Mouse (Mus musculus): ENCODE measurements around the gene Podxl2.

DNA sequence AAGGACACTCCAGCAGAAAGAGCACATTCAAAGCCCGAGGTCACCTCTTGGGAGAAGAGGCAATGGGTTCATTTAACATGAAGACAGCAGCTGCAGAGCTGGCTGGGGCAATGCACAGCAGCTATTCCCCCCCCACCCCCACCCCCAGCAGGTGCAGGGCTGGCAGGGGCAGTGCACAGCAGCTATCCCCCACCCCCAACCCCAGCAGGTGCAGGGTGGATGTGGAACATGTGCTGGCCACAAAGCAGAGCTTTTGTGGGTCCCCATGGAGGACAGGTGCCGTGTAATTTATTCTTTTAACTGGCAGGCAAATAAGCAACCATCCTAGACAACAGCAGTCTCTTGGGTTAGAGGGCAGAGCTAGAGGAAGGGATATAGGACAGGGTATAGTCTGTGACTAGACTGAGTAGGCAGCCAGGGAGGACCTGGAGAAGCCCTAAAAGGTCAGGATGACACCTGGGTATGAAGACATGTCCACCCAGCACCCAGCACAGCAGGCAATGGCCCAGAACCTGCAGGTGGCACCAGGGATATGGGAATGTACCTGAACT is 11.6 kb upstream of the Podxl2 start:
- TF ChIP-seq CTCF (IDR thresholded peaks at IDR 0.05; ENCODE audit: control insufficient read depth, insufficient read depth, insufficient read length): no peak
- no peak for TF ChIP-seq MYOD1 (IDR thresholded peaks at IDR 0.05; ENCODE audit: control insufficient read depth, insufficient read length, low read depth)
- no peak for TF ChIP-seq FOSL1 (IDR thresholded peaks at IDR 0.05; ENCODE audit: insufficient read depth, low read length, poor library complexity, severe bottlenecking)
- no peak for TF ChIP-seq MAX (IDR thresholded peaks at IDR 0.05)
- TF ChIP-seq MYOG (IDR thresholded peaks at IDR 0.05; ENCODE audit: control insufficient read depth, extremely low read depth, insufficient read length): no peak
- no peak for TF ChIP-seq USF1 (IDR thresholded peaks at IDR 0.05; ENCODE audit: low read depth)

All from C2C12 (cell line).